Mouse (Mus musculus): ENCODE results near the gene Enoph1.

DNA sequence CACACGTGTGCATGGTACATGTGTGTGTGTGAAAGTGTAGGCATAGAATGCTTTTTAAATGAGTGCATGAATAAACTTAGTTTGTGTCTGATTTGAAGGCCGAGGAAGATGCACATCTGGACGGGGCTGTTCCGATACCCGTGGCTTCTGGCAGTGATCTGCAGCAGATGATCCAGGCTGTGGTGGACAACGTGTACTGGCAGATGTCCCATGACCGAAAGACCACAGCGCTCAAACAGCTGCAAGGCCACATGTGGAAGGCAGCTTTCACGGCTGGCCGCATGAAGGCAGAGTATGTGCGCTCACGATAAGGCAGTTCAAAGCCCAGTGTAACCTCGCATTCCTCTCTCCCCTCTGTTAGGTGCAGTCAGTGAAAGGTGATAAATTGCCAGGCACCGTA, 21.1 kb downstream of the Enoph1 start:
- TF ChIP-seq POLR2A (IDR thresholded peaks at IDR 0.05; ENCODE audit: extremely low read depth, insufficient read depth, low read length) (no peak), CTCF (IDR thresholded peaks at IDR 0.05; ENCODE audit: extremely low read depth, insufficient read depth, low read length) (no peak)
